Mouse (Mus musculus) MEL (cell line): Measurements from ENCODE around the gene Bpifb9b.

ENCODE experiments used
- CTCF ChIP-seq, 3 experiments: IDR thresholded peaks in 2 of 3; conservative IDR thresholded peaks in 1 of 3; 2 replicates each; pipeline ENCODE4 v1.5.1; 2011 to 2012; ENCODE audit warnings: low read length in 3 of 3, low read depth in 2 of 3, mild to moderate bottlenecking in 2 of 3, improper control_type of control experiment in 1 of 3, inconsistent platforms in 1 of 3, mixed read lengths in 1 of 3, moderate library complexity in 1 of 3; ENCODE audit not compliant: control insufficient read depth in 1 of 3, insufficient read depth in 1 of 3, poor library complexity in 1 of 3, severe bottlenecking in 1 of 3
- HCFC1 ChIP-seq: IDR thresholded peaks from 2 replicates; pipeline ENCODE4 v1.6.1; 2012; ENCODE audit warnings: low read depth, mild to moderate bottlenecking, inconsistent platforms, low read length, improper control_type of control experiment, moderate library complexity
- POLR2A ChIP-seq, 2 experiments: IDR thresholded peaks; 2 replicates each; pipeline ENCODE4 v1.6.1; 2011 to 2012; ENCODE audit warnings: low read length in 2 of 2, mild to moderate bottlenecking in 2 of 2, control low read depth in 1 of 2, improper control_type of control experiment in 1 of 2, low read depth in 1 of 2, moderate library complexity in 1 of 2; ENCODE audit not compliant: control insufficient read depth in 1 of 2, insufficient read depth in 1 of 2, poor library complexity in 1 of 2
- RAD21 ChIP-seq: IDR thresholded peaks from 2 replicates; pipeline ENCODE4 v1.6.1; 2011; ENCODE audit warnings: mild to moderate bottlenecking, low read depth, low read length, improper control_type of control experiment

GRCm38 (mm10) chr2:154326852-154327251, 19.8 kb downstream of the Bpifb9b start:
- TF ChIP-seq CTCF (IDR thresholded peaks at IDR 0.05 in 2 of 3, conservative IDR thresholded peaks at IDR 0.05 in 1 of 3; ENCODE audit: control insufficient read depth in 1 of 3, insufficient read depth in 1 of 3, low read depth in 2 of 3, low read length in 3 of 3, poor library complexity in 1 of 3, severe bottlenecking in 1 of 3) (no peak), HCFC1 (no peak), RAD21 (no peak), POLR2A (IDR thresholded peaks at IDR 0.05; ENCODE audit: control insufficient read depth in 1 of 2, insufficient read depth in 1 of 2, low read depth in 1 of 2, low read length in 2 of 2, poor library complexity in 1 of 2) (no peak)
